Mouse (Mus musculus) limb, embryonic 10.5 days (tissue): ENCODE measurements around the gene Cldn14. TPM values are rescaled to one million over a fixed set of nuclear protein-coding genes. Genes with fewer than 3 reads are reported as not detected.

Experiments used
- DNase-seq: peaks from one replicate; pipeline ENCODE4 v3.0.0-alpha.2; 2017; ENCODE audit warnings: low spot score
- H3K27ac ChIP-seq: fragments of 300-500 bp; sonication (generic); 2 replicates; pipeline ENCODE4 v1.5.1; 2016; ENCODE audit warnings: mild to moderate bottlenecking
- H3K27me3 ChIP-seq: fragments of 300-500 bp; sonication (generic); 2 replicates; pipeline ENCODE4 v1.6.1; 2016; ENCODE audit warnings: low read depth, mild to moderate bottlenecking; ENCODE audit not compliant: poor library complexity, severe bottlenecking
- H3K36me3 ChIP-seq: fragments of 300-500 bp; sonication (generic); 2 replicates; pipeline ENCODE4 v1.6.1; 2016; ENCODE audit warnings: mild to moderate bottlenecking, moderate library complexity
- H3K4me1 ChIP-seq: fragments of 300-500 bp; sonication (generic); 2 replicates; pipeline ENCODE4 v1.6.1; 2016
- H3K4me3 ChIP-seq: fragments of 300-500 bp; sonication (generic); 2 replicates; pipeline ENCODE4 v1.5.1; 2016; ENCODE audit warnings: mild to moderate bottlenecking, moderate library complexity
- H3K9me3 ChIP-seq: fragments of 300-500 bp; sonication (generic); replicated peaks from 2 replicates; pipeline ENCODE4 v1.6.1; 2016; ENCODE audit warnings: mild to moderate bottlenecking
- WGBS: fragments of 180-500 bp; shearing (Covaris S2); methylation state at CpG from one replicate; pipeline ENCODE4 v1.1.7; 2016; 5-methylcytosine and 5-hydroxymethylcytosine counted together
- polyA plus RNA-seq: library from polyadenylated mRNA; unstranded; fragments of >200 nt; fragmentation: Nextera tagmentation; extraction: Ambion mirVana; gene quantifications from 2 replicates; pipeline ENCODE4 v1.2.1, GENCODE M21; 2016

Gene Cldn14
- polyA plus RNA-seq, 1 experiment from 2014 or later, result not detected

GRCm38 (mm10) chr16:93888481-93888880 is 120.2 kb downstream of the Cldn14 start:
- Histone ChIP-seq H3K9me3 (no peaks in the 10 kb centered on the region), H3K36me3 (peaks cover 83% of the 10 kb centered on the region), H3K27me3 (no peaks in the 10 kb centered on the region), H3K4me3 (no peak overlapping the region), H3K4me1 (peaks cover 25% of the 10 kb centered on the region), H3K27ac (no peak overlapping the region)
- 94% methylated on average over 6 of the region's 6 CpGs for WGBS
- no peak for DNase-seq

- Histone ChIP-seq H3K27ac (peak overlapping the region; percentile 89), H3K4me3 (peak overlapping the region; percentile 84)
- 63% methylated on average over 5 of the region's 5 CpGs for WGBS
Observed at GRCm38 (mm10) chr16:93884722-93885113, 123.9 kb downstream of the Cldn14 start.

GRCm38 (mm10) chr16:93884086-93884721 is 124.4 kb downstream of the Cldn14 start:
- Histone ChIP-seq H3K4me3 (peak overlapping the region; percentile 84), H3K4me1 (peaks cover 31% of the 10 kb centered on the region), H3K9me3 (no peaks in the 10 kb centered on the region), H3K36me3 (peaks cover 40% of the 10 kb centered on the region), H3K27me3 (no peaks in the 10 kb centered on the region), H3K27ac (peak overlapping the region; percentile 89)
- under 1% methylated on average over 43 of the region's 43 CpGs for WGBS
- DNase-seq, result peak; percentile 67

More at GRCm38 (mm10) chr16:93884722-93885113, 123.9 kb downstream of the Cldn14 start:
- Histone ChIP-seq H3K27me3 (no peaks in the 10 kb centered on the region), H3K4me1 (peaks cover 31% of the 10 kb centered on the region), H3K9me3 (no peaks in the 10 kb centered on the region), H3K36me3 (peaks cover 45% of the 10 kb centered on the region)
- no peak for DNase-seq

GRCm38 (mm10) chr16:93883423-93884085 is 125.1 kb downstream of the Cldn14 start, which contains the start of gene Chaf1b:
Chaf1b (plus strand) TSS chr16:93883901.
- WGBS, result under 1% methylated on average over 54 of the region's 54 CpGs
- Histone ChIP-seq H3K9me3 (no peaks in the 10 kb centered on the region), H3K27me3 (no peaks in the 10 kb centered on the region), H3K4me3 (peak within 1 kb of the TSS; percentile 84), H3K36me3 (peaks cover 33% of the 10 kb centered on the region), H3K4me1 (peaks cover 31% of the 10 kb centered on the region), H3K27ac (peak within 1 kb of the TSS; percentile 89)
- DNase-seq, result peak; percentile 100

- Histone ChIP-seq H3K27ac (no peak overlapping the region), H3K36me3 (peaks cover 49% of the 10 kb centered on the region), H3K4me3 (no peak overlapping the region), H3K27me3 (no peaks in the 10 kb centered on the region), H3K9me3 (no peaks in the 10 kb centered on the region), H3K4me1 (no peaks in the 10 kb centered on the region)
- 93% methylated on average over 6 of the region's 6 CpGs for WGBS
- no peak for DNase-seq
Observed at GRCm38 (mm10) chr16:93877612-93878380, 130.8 kb downstream of the Cldn14 start.

GRCm38 (mm10) chr16:93874841-93875240 is 133.8 kb downstream of the Cldn14 start:
- Histone ChIP-seq H3K4me1 (no peaks in the 10 kb centered on the region), H3K27me3 (no peaks in the 10 kb centered on the region), H3K4me3 (no peak overlapping the region), H3K9me3 (no peaks in the 10 kb centered on the region), H3K36me3 (peaks cover 78% of the 10 kb centered on the region), H3K27ac (no peak overlapping the region)
- no peak for DNase-seq
- WGBS, result 95% methylated on average over 13 of the region's 13 CpGs

Other genes starting within 250 kb of the Cldn14 start
- 28.9 and 31.0 TPM in 2 replicates for gene Morc3, start 176.7 kb downstream of the Cldn14 start, polyA plus RNA-seq
- 137 and 146 TPM in 2 replicates for gene Chaf1b, start 124.9 kb downstream of the Cldn14 start, polyA plus RNA-seq
- 2.2 and 2.9 TPM in 2 replicates for gene Sim2, start 76.1 kb upstream of the Cldn14 start, polyA plus RNA-seq